Mouse (Mus musculus): ENCODE results near the gene Rpain. TPM values are rescaled to one million over a fixed set of nuclear protein-coding genes. Genes with fewer than 3 reads are reported as not detected.

Rpain gene
- total RNA-seq, 1 experiment from 2014 or later: 45.3 TPM

Other genes starting within 250 kb of the Rpain start
- 2.1 to 6.5 TPM (median 2.1 TPM) in 3 replicates for gene Zfp3, start 206.0 kb upstream of the Rpain start, total RNA-seq (2017)
- 13.5 to 64.4 TPM (median 25.6 TPM) in 3 replicates for gene Scimp, start 157.6 kb upstream of the Rpain start, total RNA-seq (2017)
- gene Rabep1, start 125.4 kb upstream of the Rpain start, total RNA-seq (2017): 69.4 to 95.6 TPM (median 71.4 TPM) in 3 replicates
- gene Nup88, start 240 bp upstream of the Rpain start, total RNA-seq (2017): 106 to 142 TPM (median 106 TPM) in 3 replicates
- gene C1qbp, start 12.8 kb downstream of the Rpain start, total RNA-seq (2017): 7.7 to 23.8 TPM (median 11.4 TPM) in 3 replicates
- gene Dhx33, start 34.2 kb downstream of the Rpain start, total RNA-seq (2017): 11.4 to 25.4 TPM (median 19.8 TPM) in 3 replicates
- 11.7 to 25.6 TPM (median 16.2 TPM) in 3 replicates for gene Mis12, start 49.4 kb downstream of the Rpain start, total RNA-seq (2017)
- 33.0 to 43.9 TPM (median 42.5 TPM) in 3 replicates for gene Derl2, start 49.6 kb downstream of the Rpain start, total RNA-seq (2017)
- 1.1 TPM in 1 of 3 replicates, not detected in the others for gene 6330403K07Rik, start 63.3 kb downstream of the Rpain start, total RNA-seq (2017)
- 10.7 to 12.0 TPM (median 11.0 TPM) in 3 replicates for gene Nlrp1a, start 174.5 kb downstream of the Rpain start, total RNA-seq (2017)

All from monocyte, adult 5-6 weeks (primary cell).